Mouse (Mus musculus): ENCODE results near the gene Tmem270.

GRCm38 (mm10) chr5:134913352-134913751 is 6.8 kb upstream of the Tmem270 start:
- no peak for TF ChIP-seq POLR2A (IDR thresholded peaks at IDR 0.05; ENCODE audit: borderline replicate concordance, extremely low read depth, low read depth, low read length)
- TF ChIP-seq CTCF (IDR thresholded peaks at IDR 0.05; ENCODE audit: insufficient read depth, low read length): no peak

Data from lung, adult 2 months (tissue).